Mouse (Mus musculus) liver, embryonic 11.5 days (tissue): ENCODE results near the gene Icmt. TPM values are rescaled to one million over a fixed set of nuclear protein-coding genes. Genes with fewer than 3 reads are reported as not detected.

Experiments used
- ATAC-seq: fragments of 200-750 bp; cut with Nextera tagmentation; replicated peaks from 2 replicates; pipeline ENCODE4 v1.8.0; 2017; ENCODE audit warnings: moderate number of reproducible peaks, mild to moderate bottlenecking, moderate TSS enrichment, moderate library complexity; ENCODE audit not compliant: low FRiP score
- DNase-seq: peaks from one replicate; pipeline ENCODE4 v3.0.0-alpha.2; 2017; ENCODE audit warnings: low spot score
- H3K27ac ChIP-seq: fragments of 300-500 bp; sonication (generic); 2 replicates; pipeline ENCODE4 v1.5.1; 2014; ENCODE audit warnings: mild to moderate bottlenecking, low read depth, low read length, control low read depth
- H3K27me3 ChIP-seq: fragments of 300-500 bp; sonication (generic); replicated peaks from 2 replicates; pipeline ENCODE4 v1.6.1; 2014; ENCODE audit warnings: low read length, mixed read lengths; ENCODE audit not compliant: control insufficient read depth, insufficient read depth
- H3K36me3 ChIP-seq: fragments of 300-500 bp; sonication (generic); 2 replicates; pipeline ENCODE4 v1.6.1; 2014; ENCODE audit warnings: mild to moderate bottlenecking, low read length, moderate library complexity, mixed read lengths; ENCODE audit not compliant: control insufficient read depth, insufficient read depth
- H3K4me1 ChIP-seq: fragments of 300-500 bp; sonication (generic); replicated peaks from 2 replicates; pipeline ENCODE4 v1.6.1; 2014; ENCODE audit warnings: low read length, mixed read lengths; ENCODE audit not compliant: control insufficient read depth, insufficient read depth
- H3K4me2 ChIP-seq: fragments of 300-500 bp; sonication (generic); 2 replicates; pipeline ENCODE4 v1.6.1; 2014; ENCODE audit warnings: mild to moderate bottlenecking, control low read depth, moderate library complexity
- H3K4me3 ChIP-seq: fragments of 300-500 bp; sonication (generic); 2 replicates; pipeline ENCODE4 v1.5.1; 2014; ENCODE audit warnings: low read depth, low read length, control low read depth
- H3K9ac ChIP-seq: fragments of 300-500 bp; sonication (generic); 2 replicates; pipeline ENCODE4 v1.6.1; 2014; ENCODE audit warnings: low read depth, low read length, control low read depth
- H3K9me3 ChIP-seq: fragments of 300-500 bp; sonication (generic); 2 replicates; pipeline ENCODE4 v1.6.1; 2016; ENCODE audit warnings: low read length, inconsistent platforms, mixed read lengths; ENCODE audit not compliant: control insufficient read depth
- WGBS: fragments of 180-500 bp; shearing (Covaris S2); extraction: QIAGEN DNeasy Blood & Tissue Kit; methylation state at CpG from one replicate; pipeline ENCODE4 v1.1.7; 2014; 5-methylcytosine and 5-hydroxymethylcytosine counted together
- polyA plus RNA-seq: library from polyadenylated mRNA; unstranded; fragments of >200 nt; fragmentation: Nextera tagmentation; extraction: Ambion mirVana; gene quantifications from 2 replicates; pipeline ENCODE4 v1.2.1, GENCODE M21; 2014

The Icmt gene
- polyA plus RNA-seq, 1 experiment from 2014 or later = 20.6 TPM

- DNase-seq (no peak), ATAC-seq (no peak)
- WGBS = 38% methylated on average over 7 of the region's 7 CpGs
- Histone ChIP-seq H3K27me3 (peaks cover 33% of the 10 kb centered on the region), H3K9ac (no peak overlapping the region), H3K9me3 (no peaks in the 10 kb centered on the region), H3K36me3 (no peaks in the 10 kb centered on the region), H3K4me2 (no peak overlapping the region), H3K4me3 (no peak overlapping the region), H3K27ac (no peak overlapping the region), H3K4me1 (peaks cover 17% of the 10 kb centered on the region)
These were observed 47.6 kb downstream of the Icmt start for GRCm38 (mm10) chr4:152344651-152345050.

- ATAC-seq (peak; percentile 60), DNase-seq (no peak)
- Histone ChIP-seq H3K27ac (no peak overlapping the region), H3K4me3 (no peak overlapping the region), H3K4me1 (peaks cover 17% of the 10 kb centered on the region), H3K36me3 (no peaks in the 10 kb centered on the region), H3K9ac (no peak overlapping the region), H3K27me3 (peaks cover 33% of the 10 kb centered on the region), H3K9me3 (no peaks in the 10 kb centered on the region), H3K4me2 (no peak overlapping the region)
- 43% methylated on average over 7 of the region's 7 CpGs for whole genome bisulfite sequencing
These were observed 48.3 kb downstream of the Icmt start for GRCm38 (mm10) chr4:152345120-152345889.

- H3K27ac ChIP-seq = no peak overlapping the region
- H3K27me3 ChIP-seq = peaks cover 38% of the 10 kb centered on the region
- no peaks in the 10 kb centered on the region for H3K9me3 ChIP-seq
- DNase-seq (no peak), ATAC-seq (no peak)
- H3K4me2 ChIP-seq = no peak overlapping the region
- no peaks in the 10 kb centered on the region for H3K36me3 ChIP-seq
- no peak overlapping the region for H3K4me3 ChIP-seq
- no peak overlapping the region for H3K9ac ChIP-seq
- WGBS = 9% methylated on average over 17 of the region's 17 CpGs
- peaks cover 8% of the 10 kb centered on the region for H3K4me1 ChIP-seq
These were observed 52.9 kb downstream of the Icmt start for GRCm38 (mm10) chr4:152349837-152350381.

GRCm38 (mm10) chr4:152350722-152351421 lies 53.8 kb downstream of the Icmt start:
- WGBS = 27% methylated on average over 8 of the region's 8 CpGs
- no peak overlapping the region for H3K27ac ChIP-seq
- no peak for DNase-seq

GRCm38 (mm10) chr4:152351422-152352305 lies 54.6 kb downstream of the Icmt start:
- Histone ChIP-seq H3K36me3 (no peaks in the 10 kb centered on the region), H3K27ac (no peak overlapping the region), H3K4me1 (no peaks in the 10 kb centered on the region; the same call in 1 of the 2 replicates), H3K4me2 (no peak overlapping the region), H3K27me3 (peaks cover 38% of the 10 kb centered on the region), H3K9me3 (no peaks in the 10 kb centered on the region), H3K4me3 (no peak overlapping the region), H3K9ac (no peak overlapping the region)
- no peak for DNase-seq
- WGBS = 16% methylated on average over 14 of the region's 14 CpGs
- 0 out of 2 replicates have a peak, but pooled peaks have one; percentile 34 for ATAC-seq

More at GRCm38 (mm10) chr4:152350722-152351421, 53.8 kb downstream of the Icmt start:
- H3K4me2 ChIP-seq = no peak overlapping the region
- no peak overlapping the region for H3K9ac ChIP-seq
- H3K9me3 ChIP-seq = no peaks in the 10 kb centered on the region
- ATAC-seq = no peak
- H3K4me3 ChIP-seq = no peak overlapping the region
- no peaks in the 10 kb centered on the region for H3K36me3 ChIP-seq
- H3K4me1 ChIP-seq = no peaks in the 10 kb centered on the region; the same call in none of the 2 replicates
- peaks cover 38% of the 10 kb centered on the region for H3K27me3 ChIP-seq

- WGBS = 75% methylated on average over 14 of the region's 14 CpGs
- Histone ChIP-seq H3K36me3 (no peaks in the 10 kb centered on the region), H3K9me3 (no peaks in the 10 kb centered on the region), H3K4me3 (no peak overlapping the region), H3K4me2 (no peak overlapping the region), H3K27ac (no peak overlapping the region), H3K27me3 (peaks cover 28% of the 10 kb centered on the region), H3K4me1 (no peaks in the 10 kb centered on the region; the same call in 1 of the 2 replicates), H3K9ac (no peak overlapping the region)
- ATAC-seq (no peak), DNase-seq (no peak)
These were observed 57.0 kb downstream of the Icmt start for GRCm38 (mm10) chr4:152353886-152354637.

- 71% methylated on average over 7 of the region's 7 CpGs for WGBS
- Histone ChIP-seq H3K36me3 (no peaks in the 10 kb centered on the region), H3K4me3 (no peak overlapping the region), H3K9ac (no peak overlapping the region), H3K4me2 (no peak overlapping the region), H3K27ac (no peak overlapping the region), H3K9me3 (no peaks in the 10 kb centered on the region), H3K4me1 (no peaks in the 10 kb centered on the region), H3K27me3 (peaks cover 19% of the 10 kb centered on the region)
- DNase-seq = no peak
- ATAC-seq = no peak
These were observed 58.6 kb downstream of the Icmt start for GRCm38 (mm10) chr4:152355672-152356071.
